Mouse (Mus musculus): ENCODE measurements around the gene Tradd. TPM values are rescaled to one million over a fixed set of nuclear protein-coding genes. Genes with fewer than 3 reads are reported as not detected.
"Not testable (repeated sequence)": the region's sequence is repeated elsewhere in the genome, so short reads cannot be mapped to it uniquely, and the experiment has no call there.

Gene Tradd
- polyA plus RNA-seq, 3 experiments from 2014 or later = 54.1 to 78.8 (median 58.2) TPM

DNA sequence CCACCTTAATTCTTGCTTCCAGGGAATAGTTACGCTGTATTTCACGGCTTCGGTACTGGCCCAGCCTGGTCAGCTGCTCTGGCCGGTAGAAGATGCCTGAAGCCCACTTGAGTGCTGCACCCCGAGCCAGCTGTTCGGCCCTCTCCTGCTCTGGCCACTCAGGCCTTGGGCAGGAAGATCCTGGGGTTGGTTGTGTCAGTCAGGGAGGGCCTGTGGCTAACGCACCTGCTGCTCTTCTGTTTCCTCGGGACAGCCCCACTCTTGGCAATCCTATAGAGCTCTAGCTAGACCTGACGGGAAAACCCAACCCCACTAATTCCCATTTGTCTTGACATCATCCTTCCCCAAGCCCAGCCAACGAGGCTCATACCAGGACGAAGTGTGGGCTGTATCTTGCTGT is 30.8 kb upstream of the Tradd start:
- ATAC-seq = no peak

- ATAC-seq = no peak
Measured at GRCm38 (mm10) chr8:105294776-105295175, 30.4 kb upstream of the Tradd start.

GRCm38 (mm10) chr8:105293405-105293804 is 29.0 kb upstream of the Tradd start:
- no peak for ATAC-seq

DNA sequence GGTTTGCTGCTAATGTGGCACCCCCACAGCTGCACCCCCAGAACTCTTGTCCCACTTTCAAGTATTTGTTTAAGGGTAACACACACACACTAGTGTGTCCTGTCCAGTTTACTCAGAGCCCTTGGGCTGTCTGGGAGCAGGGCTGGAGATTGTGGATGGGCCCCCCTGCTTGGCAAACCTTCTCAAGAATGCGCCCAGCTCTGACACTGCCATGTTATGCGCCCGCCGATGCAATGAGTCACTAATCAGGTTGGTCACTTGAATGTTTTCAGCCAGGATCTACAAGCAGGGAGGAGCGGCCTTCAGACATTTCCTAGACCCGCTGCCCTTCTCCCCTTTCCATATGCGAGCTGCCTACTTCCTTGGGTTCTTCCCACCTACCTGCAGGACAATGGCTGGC is 28.1 kb upstream of the Tradd start:
- no peak for ATAC-seq

- ATAC-seq = not testable (repeated sequence)
Measured at GRCm38 (mm10) chr8:105291802-105292201, 27.4 kb upstream of the Tradd start.

DNA sequence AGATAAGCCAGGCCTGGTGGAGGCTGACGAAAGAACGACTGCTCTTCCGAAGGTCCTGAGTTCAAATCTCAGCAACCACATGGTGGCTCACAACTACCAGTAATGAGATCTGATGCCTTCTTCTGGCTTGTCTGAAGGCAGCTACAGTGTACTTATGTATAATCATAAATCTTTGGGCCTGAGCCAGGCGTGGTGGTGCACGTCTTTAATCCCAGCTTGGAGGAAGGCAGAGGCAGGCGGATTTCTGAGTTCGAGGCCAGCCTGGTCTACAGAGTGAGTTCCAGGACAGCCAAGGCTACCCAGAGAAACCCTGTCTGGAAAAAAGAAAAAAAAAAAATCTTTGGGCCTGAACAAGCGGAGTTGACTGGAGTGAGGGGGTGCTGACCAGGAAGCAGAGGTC is 27.0 kb upstream of the Tradd start:
- ATAC-seq = not testable (repeated sequence)

DNA sequence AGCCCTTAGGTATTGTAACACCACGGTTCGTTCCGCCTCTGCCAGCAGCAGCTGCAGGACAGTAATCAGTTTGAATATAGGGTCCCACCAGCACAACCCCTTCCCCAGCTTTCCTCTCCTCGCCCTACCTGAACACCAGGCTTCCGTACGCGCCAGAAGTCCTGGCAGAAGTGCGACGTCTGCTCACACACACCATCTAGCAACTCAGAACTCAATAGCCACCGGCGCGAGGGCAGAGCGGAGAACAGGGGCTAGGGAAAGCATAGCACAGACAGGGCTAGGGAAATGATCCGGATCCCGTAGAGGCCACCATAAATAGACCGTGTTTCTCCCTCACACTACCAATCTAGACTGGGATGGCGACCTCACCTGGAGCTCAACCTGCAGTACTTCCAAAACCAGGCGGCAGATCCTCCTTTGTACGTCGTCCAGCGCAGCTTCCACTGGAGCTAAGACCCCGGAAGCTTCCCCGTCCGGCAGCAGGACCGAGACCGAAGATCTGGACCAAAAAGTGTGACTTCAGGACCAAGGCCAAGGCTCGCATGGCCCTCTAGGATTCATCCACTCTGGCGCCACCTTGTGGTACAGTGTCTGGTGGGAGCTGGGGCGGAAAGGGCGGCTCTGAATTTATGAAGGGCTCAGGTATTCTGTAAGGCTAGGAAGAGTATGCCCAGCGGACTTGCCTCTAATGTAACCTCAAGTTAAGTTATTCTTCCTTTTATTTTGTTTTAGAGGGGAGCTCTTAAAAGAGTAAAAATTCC is 26.3 kb upstream of the Tradd start:
- ATAC-seq = peak; percentile 22

DNA sequence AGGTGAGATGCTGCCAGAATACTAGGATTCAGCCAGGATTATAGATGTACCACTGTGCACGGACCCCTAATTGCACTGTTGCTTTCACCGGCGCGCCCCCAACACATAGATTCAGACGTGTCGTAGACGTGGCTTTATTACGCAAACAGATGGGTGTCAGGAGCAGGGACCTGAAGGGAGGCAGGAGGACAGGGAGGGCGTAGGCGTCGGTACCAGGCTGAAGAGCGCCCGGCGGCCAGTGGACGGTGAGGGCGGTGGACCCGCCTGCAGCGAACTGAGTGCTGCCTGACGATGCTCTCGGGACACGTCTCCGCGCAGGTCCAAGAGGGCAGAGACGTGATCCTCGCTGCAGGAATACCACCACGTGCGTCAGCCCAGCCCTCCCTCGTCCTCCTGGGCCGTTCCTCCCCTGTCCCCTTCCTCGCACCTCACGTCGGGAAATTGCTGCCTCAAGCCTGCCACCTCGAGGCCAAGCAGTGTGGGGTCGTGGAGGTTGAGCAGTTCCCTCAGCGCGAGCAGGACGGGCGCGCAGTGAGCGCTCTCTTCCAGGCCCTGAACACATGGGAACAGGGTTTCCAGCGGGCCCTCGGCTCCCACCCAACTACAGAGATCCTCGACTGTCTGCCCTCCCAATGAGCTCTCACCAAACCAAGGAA is 25.5 kb upstream of the Tradd start, which contains the start of gene 4931428F04Rik:
Gene 4931428F04Rik, minus strand, starts transcription at position 60 of the 656 bp plus-strand sequence.
- ATAC-seq = no peak

DNA sequence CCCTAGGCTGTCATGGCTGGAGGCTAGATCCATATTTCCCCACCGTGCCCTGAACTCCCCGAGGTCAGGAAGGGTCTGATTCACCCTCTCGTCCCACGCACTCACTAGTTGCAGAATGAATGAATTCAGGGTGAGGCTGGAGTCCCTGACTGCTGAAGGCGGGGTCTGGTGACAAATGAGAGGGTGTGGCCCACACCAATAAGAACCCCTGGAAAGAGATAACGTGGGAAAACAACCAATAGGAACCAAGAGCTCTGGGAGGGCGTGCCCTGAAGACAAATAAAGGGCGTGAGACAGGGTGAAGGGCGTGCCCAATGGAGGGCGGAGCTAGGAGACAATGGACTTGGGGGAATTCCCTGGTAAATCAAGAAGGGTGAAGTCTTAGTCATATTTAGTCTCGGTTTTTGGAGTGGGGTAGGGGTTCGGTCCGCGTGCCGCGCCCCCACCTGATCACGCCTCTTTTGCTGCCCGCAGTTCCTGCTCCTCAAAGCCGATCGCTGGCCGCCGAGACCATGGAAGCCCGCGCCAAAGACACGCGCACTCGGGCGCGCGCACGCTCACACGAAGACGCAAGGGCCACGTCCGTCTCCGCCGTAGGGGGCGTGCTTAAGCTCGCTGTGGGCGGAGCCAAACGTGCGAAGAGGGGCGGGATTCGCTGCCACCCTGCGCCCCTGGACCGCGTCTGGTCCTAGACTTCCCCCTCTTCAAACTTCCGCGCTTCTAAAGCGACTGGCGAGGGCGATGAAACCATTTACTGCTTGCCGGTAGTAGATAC is 24.7 kb upstream of the Tradd start:
- peak; percentile 91 for ATAC-seq

DNA sequence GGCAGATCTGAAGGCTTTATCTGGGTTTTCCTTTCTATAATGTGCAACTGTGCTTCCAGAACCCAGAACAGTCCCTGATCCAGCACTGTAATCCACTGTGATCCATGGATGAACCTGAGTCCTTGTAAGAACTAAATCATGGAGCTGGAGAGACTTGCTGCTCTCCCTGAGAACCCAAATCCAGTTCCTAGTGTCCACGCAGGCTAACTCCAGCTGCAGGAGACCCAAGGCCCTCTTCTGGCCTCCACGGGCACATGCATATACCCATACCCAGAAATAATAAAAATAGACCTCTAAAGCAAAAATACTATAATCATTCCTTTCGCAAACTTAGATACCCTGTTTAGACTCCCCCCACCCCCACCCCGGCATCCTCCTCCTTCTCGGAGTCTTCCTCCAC is 23.8 kb upstream of the Tradd start:
- ATAC-seq = no peak

GRCm38 (mm10) chr8:105286907-105287306 is 22.5 kb upstream of the Tradd start:
- no peak for ATAC-seq

DNA sequence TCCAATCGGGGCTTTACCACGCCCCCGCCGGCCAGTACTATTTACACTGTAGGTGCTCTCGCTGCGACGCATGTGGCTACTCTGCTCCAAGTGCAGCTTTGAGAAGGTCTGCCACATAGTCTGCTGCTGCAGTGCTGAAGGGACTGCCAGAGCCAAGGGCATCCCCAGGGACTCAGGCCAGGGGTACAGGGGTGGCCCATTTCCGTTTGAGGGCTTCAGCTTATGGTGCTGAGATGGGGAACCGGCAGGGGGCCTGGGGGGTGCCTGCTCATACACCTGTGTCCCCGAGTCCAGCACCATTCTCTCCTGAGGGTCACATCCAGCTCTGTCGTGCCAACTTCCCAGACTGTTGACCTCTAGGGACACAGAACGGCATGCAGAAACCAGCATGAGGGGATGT is 21.1 kb upstream of the Tradd start:
- ATAC-seq = no peak

GRCm38 (mm10) chr8:105283074-105283473 is 18.7 kb upstream of the Tradd start:
- ATAC-seq = peak; percentile 63

GRCm38 (mm10) chr8:105282239-105282638 is 17.8 kb upstream of the Tradd start:
- no peak for ATAC-seq

DNA sequence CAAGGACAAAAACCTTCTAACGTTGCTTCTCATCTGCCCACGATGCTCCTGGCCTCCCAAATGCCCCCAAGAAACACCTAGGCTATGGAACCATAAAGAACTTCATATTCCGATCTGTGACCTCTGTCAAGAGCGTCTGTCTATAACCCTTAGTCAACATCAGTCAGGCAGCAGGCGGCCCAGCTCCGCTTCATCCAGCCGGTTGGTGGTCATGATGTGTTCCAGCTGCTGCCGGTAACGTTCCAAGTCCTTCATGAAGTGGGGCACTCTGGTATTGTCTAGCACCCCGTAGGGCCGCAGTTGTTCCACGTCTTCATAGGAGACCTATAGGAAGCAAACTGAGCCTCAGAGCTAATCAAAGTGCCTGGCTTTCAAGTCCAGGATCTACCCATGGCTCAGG is 17.4 kb upstream of the Tradd start:
- ATAC-seq = no peak

DNA sequence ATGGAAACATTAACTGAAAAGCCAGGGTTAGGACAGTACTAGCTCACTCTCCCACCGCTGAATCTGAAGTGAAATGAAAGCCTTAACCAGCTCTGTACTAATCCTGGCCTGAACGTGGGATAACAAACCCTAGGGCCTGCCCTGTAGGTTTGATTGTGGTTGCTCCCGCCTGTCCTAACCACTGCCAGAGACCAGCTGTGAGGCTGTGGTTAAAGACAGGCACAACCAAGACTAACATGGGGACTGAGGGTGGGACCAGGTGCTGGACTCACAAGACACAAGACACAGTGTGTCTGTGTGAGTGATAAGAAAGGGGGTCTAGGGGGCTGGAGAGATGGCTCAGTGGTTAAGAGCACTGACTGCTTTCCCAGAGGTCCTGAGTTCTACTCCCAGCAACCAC is 16.2 kb upstream of the Tradd start:
- no peak for ATAC-seq

DNA sequence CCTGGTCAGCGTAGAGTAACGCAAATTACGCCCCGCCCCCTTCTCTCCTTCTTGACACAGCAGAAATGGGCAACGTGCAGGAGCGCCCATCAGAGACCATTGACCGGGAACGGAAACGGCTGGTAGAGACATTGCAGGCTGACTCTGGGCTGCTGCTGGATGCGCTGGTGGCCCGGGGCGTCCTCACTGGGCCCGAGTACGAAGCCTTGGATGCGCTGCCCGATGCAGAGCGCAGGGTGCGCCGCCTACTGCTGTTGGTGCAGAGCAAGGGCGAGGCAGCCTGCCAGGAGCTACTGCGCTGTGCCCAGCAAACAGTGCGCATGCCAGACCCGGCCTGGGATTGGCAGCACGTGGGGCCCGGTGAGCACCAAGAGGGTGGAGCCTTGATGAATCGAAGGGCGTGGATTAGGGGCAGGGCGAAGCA is 14.5 kb upstream of the Tradd start:
- ATAC-seq = peak; percentile 61

DNA sequence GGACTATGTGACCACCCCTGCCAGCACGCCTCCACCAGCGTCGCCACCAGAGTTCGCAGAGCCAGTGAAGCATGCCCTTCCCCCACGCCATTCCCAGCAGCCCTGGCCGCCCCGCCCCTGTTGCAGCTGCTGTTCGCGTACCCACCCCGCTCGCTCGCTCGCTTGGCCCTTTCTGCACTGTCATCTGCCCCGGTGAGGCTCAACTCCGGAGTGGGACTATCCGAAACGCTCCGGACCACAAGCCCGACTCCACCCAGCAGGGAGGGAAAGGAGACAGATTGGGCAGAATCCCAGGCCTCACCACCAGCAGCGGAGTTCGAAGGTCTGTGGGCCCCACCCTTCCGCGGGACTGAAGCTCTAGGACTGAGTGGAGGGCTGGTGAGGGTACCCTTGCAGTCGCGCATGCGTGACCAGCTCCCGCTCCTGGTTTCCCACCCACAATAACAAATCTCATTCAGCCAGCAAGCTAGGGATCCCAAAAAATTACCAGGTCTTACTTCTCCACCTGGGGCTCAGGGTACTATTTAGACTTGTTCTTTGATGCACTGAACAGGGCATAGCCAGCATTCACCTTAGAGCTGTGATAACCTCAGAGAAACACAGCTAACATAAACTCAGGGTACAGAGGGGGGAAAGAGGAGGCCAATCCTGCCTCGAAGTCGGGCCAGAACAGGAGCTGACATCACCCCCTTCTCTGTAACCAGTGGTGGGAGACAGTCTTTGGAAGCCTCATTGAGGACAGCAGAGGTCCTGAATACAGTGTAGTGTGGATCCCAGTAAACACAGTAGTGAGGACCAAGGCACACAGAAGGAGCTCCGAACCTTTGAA is 12.1 kb upstream of the Tradd start:
- no peak for ATAC-seq

DNA sequence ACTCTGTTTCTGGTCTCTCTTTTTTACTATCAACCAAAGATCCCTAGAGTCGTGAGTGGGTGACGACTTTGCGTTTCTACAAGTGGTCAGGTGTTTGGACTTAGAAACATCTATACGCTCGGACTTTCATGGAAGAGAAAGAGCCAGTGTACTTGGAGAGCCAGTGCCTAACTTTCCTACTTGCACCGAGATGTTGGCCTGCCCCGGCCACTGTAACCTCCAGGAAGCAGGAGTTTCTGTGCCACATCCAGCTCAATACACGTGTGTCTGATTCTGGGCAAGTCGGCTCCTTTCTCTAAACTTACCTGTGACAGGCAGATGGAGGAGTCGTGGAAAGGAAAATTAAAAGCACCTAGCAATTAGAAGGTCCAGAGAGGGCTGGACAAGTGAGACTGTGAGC is 11.4 kb upstream of the Tradd start, which contains the start of gene Nol3:
Gene Nol3, plus strand, starts transcription at position 301 of the 400 bp plus-strand sequence.
- ATAC-seq = no peak

DNA sequence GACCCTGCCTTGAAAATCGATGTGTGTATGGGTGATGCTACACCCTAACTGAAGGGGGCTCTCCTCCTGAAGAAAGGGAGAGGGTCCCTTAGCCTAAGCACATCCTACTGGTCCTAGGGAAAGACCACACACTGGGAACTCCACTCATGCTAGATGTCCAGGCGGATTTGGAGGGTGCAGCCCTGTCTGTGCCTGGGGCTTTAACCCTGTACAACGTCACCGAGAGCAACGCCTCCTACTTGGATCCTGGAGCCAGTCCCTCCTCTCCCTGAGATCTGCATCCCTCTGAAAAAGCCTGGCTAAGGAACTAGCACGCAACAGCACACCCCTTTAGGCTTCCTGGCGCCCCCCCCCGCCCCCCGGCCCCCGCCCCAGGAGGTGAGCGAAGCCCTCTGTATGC is 11.0 kb upstream of the Tradd start:
- ATAC-seq = no peak

- ATAC-seq = no peak
Measured at GRCm38 (mm10) chr8:105270916-105271186, 6.4 kb upstream of the Tradd start.

DNA sequence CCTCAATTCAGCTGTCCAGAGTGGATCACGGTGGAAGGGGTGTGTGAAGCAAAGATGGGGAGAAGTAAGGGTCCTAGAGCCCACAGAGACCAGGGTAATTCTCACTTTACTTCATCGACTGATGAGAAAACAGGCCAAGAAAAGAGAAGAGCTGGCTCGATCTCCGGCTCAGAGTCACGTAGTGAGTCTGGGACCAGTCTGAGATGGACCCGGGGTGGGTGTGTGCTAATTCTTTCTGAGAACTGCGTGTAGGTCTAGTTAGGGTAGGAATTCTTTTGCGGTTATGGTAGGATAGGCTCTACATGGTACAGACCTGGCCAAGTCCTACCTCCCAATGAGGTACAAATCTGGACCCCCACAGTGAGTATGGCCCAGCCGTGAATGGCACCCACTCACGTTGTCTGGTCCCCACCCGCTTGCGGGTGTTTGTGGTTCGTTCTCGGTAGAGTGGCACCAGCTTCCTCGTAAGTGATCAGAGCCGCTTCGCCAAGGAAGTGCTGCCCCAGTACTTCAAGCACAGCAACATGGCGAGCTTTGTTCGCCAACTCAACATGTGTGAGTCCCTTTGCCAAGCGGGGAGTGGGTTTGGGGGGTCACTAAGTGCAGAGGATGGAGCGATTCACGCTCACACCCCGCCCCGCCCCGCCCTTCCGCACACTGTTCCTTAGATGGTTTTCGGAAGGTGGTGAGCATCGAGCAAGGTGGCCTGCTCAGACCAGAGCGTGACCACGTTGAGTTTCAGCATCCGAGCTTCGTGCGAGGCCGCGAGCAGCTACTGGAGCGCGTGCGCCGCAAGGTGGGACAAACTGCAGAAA is 5.9 kb upstream of the Tradd start:
- no peak for ATAC-seq

Measured in inflammation-experienced regulatory T-cells, adult 6 months (primary cell).